Mouse (Mus musculus) megakaryocyte, adult 5-6 weeks (primary cell): ENCODE data around the gene Klhl33. TPM values are rescaled to one million over a fixed set of nuclear protein-coding genes. Genes with fewer than 3 reads are reported as not detected.
"Not testable (repeated sequence)": the region's sequence is repeated elsewhere in the genome, so short reads cannot be mapped to it uniquely, and the experiment has no call there.

ENCODE experiments used
- ATAC-seq: 2 replicates; pipeline ENCODE4 v1.8.0; 2016; ENCODE audit warnings: mild to moderate bottlenecking, inconsistent platforms; ENCODE audit not compliant: poor library complexity, severe bottlenecking
- total RNA-seq, 2 experiments: library from RNA; stranded (forward) in 1 of 2; stranded (reverse) in 1 of 2; fragments of 153-499, 151-499 nt in 1 of 2; fragments of 221-1000, 200-1000 nt in 1 of 2; gene quantifications; 2 replicates each; pipeline versions ENCODE4 v1.2.3 to v1.2.4; 2015 to 2017

Gene Klhl33
- total RNA-seq (2015) (0.07 and 0.27 TPM in 2 replicates), total RNA-seq (2017) (0.28 and 0.40 TPM in 2 replicates)

- ATAC-seq = no peak
Measured at GRCm38 (mm10) chr14:50897374-50897765, at the start of gene Klhl33. TSS of gene Klhl33 (minus strand) at chr14:50897507.

GRCm38 (mm10) chr14:50945526-50945925 is 48.2 kb upstream of the Klhl33 start:
- ATAC-seq = not testable (repeated sequence)

GRCm38 (mm10) chr14:50945081-50945480 is 47.8 kb upstream of the Klhl33 start:
- ATAC-seq = not testable (repeated sequence)

GRCm38 (mm10) chr14:50944668-50945033 is 47.3 kb upstream of the Klhl33 start:
- peak; percentile 80 for ATAC-seq

GRCm38 (mm10) chr14:50943932-50944667 is 46.8 kb upstream of the Klhl33 start, which contains the start of gene Gm49342:
TSS of gene Gm49342 (plus strand) at chr14:50944517.
- ATAC-seq = peak; percentile 90

GRCm38 (mm10) chr14:50938940-50939339 is 41.6 kb upstream of the Klhl33 start:
- ATAC-seq = peak; percentile 79

- peak; percentile 33; the same call in 1 of the 2 replicates for ATAC-seq
Measured at GRCm38 (mm10) chr14:50938119-50938908, 41.0 kb upstream of the Klhl33 start.

- 0 out of 2 replicates have a peak, but pooled peaks have one; percentile 6 for ATAC-seq
Measured at GRCm38 (mm10) chr14:50936649-50937048, 39.3 kb upstream of the Klhl33 start.

- ATAC-seq = peak; percentile 29; the same call in 1 of the 2 replicates
Measured at GRCm38 (mm10) chr14:50931493-50932020, 34.2 kb upstream of the Klhl33 start.

- ATAC-seq = peak; percentile 89
Measured at GRCm38 (mm10) chr14:50930754-50931492, 33.6 kb upstream of the Klhl33 start, which contains the start of the genes Pip4p1 and Pnp. TSS of gene Pip4p1 (minus strand) at chr14:50930856. TSS of gene Pnp (plus strand) at chr14:50931082.

- ATAC-seq = peak; percentile 45
Measured at GRCm38 (mm10) chr14:50930377-50930753, 33.1 kb upstream of the Klhl33 start.

GRCm38 (mm10) chr14:50929951-50930350 is 32.6 kb upstream of the Klhl33 start:
- peak; percentile 17; the same call in 1 of the 2 replicates for ATAC-seq

GRCm38 (mm10) chr14:50927366-50927765 is 30.1 kb upstream of the Klhl33 start:
- ATAC-seq = no peak

- peak; percentile 20 for ATAC-seq
Measured at GRCm38 (mm10) chr14:50925111-50925920, 28.0 kb upstream of the Klhl33 start.

GRCm38 (mm10) chr14:50924281-50925064 is 27.2 kb upstream of the Klhl33 start, which contains the start of the genes Osgep and Apex1:
TSS of gene Osgep (minus strand) at chr14:50924893.
TSS of gene Apex1 (plus strand) at chr14:50924968.
- ATAC-seq = peak; percentile 86

- ATAC-seq = not testable (repeated sequence)
Measured at GRCm38 (mm10) chr14:50923437-50923836, 26.1 kb upstream of the Klhl33 start.

- ATAC-seq = no peak
Measured at GRCm38 (mm10) chr14:50911356-50911755, 14.0 kb upstream of the Klhl33 start.

GRCm38 (mm10) chr14:50908126-50908525 is 10.8 kb upstream of the Klhl33 start:
- no peak for ATAC-seq

GRCm38 (mm10) chr14:50905327-50905726 is 8.0 kb upstream of the Klhl33 start:
- peak; percentile 72 for ATAC-seq
